Mouse (Mus musculus): ENCODE measurements around the gene Gpm6a. TPM values are rescaled to one million over a fixed set of nuclear protein-coding genes. Genes with fewer than 3 reads are reported as not detected.
A peak's percentile ranks its signal among the peaks of the same experiment; 100 is the strongest.

Gpm6a gene
- polyA plus RNA-seq, 1 experiment from 2014 or later, result 26.7 TPM

DNA sequence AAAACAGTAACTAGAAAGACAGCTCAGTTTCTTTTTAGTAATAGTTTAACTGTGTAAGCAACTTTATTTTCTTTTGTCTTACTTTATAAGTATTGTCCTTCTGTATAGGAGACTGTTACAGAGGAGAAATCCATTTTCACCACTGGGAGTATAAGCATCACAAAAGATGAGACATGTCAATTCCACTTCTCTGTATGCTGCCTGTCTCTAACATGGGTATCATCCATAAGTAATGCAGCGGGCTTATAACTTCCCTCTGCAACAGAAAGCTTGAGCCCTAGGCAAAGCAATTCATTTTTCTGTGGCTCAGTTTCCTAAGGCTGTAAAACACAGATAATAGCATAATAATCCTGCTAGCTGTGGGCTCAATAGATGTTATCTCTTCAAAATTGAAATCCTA is 62.4 kb downstream of the Gpm6a start:
- H3K27ac ChIP-seq (replicated peaks; ENCODE audit: low read depth, low read length), result no peak overlapping the region
- H3K9me3 ChIP-seq (replicated peaks; ENCODE audit: control insufficient read depth, low read length), result no peaks in the 10 kb centered on the region
- no peak for ATAC-seq (replicated peaks; ENCODE audit: insufficient number of reproducible peaks, low FRiP score, low TSS enrichment, low read depth)
- WGBS, result 73% methylated on average over 1 of the region's 1 CpGs
- H3K9ac ChIP-seq (replicated peaks; ENCODE audit: low read length), result no peak overlapping the region
- no peaks in the 10 kb centered on the region for H3K36me3 ChIP-seq (replicated peaks; ENCODE audit: control insufficient read depth, insufficient read depth, low read depth, low read length)
- no peaks in the 10 kb centered on the region for H3K27me3 ChIP-seq (ENCODE audit: control insufficient read depth, insufficient read depth, low read length)
- H3K4me1 ChIP-seq (ENCODE audit: control insufficient read depth, insufficient read depth, low read length), result no peaks in the 10 kb centered on the region
- H3K4me3 ChIP-seq (ENCODE audit: low read depth, low read length), result no peak overlapping the region
- no peak overlapping the region for H3K4me2 ChIP-seq (ENCODE audit: low read depth, low read length)
- DNase-seq (ENCODE audit: low spot score), result no peak

DNA sequence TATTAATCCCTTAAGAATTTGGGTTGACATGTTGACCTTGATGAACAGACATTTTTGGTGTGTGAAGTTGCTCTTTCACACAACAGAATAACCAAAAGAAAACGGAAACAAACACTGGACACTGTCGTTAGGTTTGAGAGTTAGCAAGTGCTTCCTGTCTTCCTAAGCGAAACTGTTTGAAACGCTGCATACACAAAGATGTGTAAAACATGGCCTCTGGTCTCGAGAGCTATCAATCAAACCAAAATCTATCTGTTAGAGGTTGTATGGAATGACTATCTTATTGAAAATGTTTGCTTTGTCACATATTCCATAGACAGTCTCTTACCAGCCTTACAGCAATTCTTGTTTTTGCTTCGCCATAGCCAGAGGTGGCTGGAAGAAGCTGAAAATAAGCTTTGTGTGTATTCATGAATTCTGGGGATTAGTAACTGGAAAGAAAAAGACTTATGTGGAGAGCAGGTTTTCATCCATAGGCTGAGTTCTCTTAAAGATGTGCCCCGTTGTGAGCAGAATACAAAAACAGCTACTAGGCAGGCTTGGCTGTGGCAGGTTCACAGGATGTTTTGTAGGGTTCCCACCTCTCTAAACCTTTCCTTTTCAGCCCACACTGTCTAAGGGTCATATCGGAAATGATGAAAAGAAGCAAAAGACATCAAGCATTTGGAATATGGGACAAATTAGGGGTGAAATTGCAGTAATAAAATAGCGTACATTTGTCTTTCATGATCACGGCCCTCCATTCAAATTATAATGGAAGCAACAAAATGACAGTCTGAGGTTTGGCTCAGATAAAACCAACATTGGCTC is 71.4 kb downstream of the Gpm6a start:
- no peak overlapping the region for H3K4me2 ChIP-seq (ENCODE audit: low read depth, low read length)
- no peaks in the 10 kb centered on the region for H3K4me1 ChIP-seq (ENCODE audit: control insufficient read depth, insufficient read depth, low read length)
- no peaks in the 10 kb centered on the region for H3K9me3 ChIP-seq (replicated peaks; ENCODE audit: control insufficient read depth, low read length)
- H3K9ac ChIP-seq (replicated peaks; ENCODE audit: low read length), result no peak overlapping the region
- H3K27me3 ChIP-seq (ENCODE audit: control insufficient read depth, insufficient read depth, low read length), result no peaks in the 10 kb centered on the region
- no peak overlapping the region for H3K27ac ChIP-seq (replicated peaks; ENCODE audit: low read depth, low read length)
- H3K36me3 ChIP-seq (replicated peaks; ENCODE audit: control insufficient read depth, insufficient read depth, low read depth, low read length), result no peaks in the 10 kb centered on the region
- WGBS, result 62% methylated on average over 10 of the region's 10 CpGs
- ATAC-seq (replicated peaks; ENCODE audit: insufficient number of reproducible peaks, low FRiP score, low TSS enrichment, low read depth), result no peak
- H3K4me3 ChIP-seq (ENCODE audit: low read depth, low read length), result no peak overlapping the region
- peak; percentile 0 for DNase-seq (ENCODE audit: low spot score)

DNA sequence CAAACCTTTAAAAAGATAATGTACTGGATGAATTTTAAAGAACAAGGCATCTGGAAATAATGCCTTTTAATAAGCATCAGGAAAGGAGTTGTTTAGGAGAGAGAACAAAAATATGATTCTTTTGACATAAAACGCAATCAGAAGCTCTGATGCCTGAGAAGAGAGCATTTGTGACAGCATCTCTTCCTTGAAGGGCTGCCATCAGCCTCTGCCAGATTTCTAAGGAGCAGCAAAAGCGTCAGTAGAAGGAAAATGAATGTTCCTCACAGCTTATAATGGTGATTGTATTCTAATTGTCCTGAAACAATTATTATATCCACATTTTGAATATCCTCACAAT is 72.0 kb downstream of the Gpm6a start:
- Histone ChIP-seq H3K4me2 (ENCODE audit: low read depth, low read length) (no peak overlapping the region), H3K9ac (replicated peaks; ENCODE audit: low read length) (no peak overlapping the region), H3K27me3 (ENCODE audit: control insufficient read depth, insufficient read depth, low read length) (no peaks in the 10 kb centered on the region), H3K36me3 (replicated peaks; ENCODE audit: control insufficient read depth, insufficient read depth, low read depth, low read length) (no peaks in the 10 kb centered on the region), H3K27ac (replicated peaks; ENCODE audit: low read depth, low read length) (no peak overlapping the region), H3K9me3 (replicated peaks; ENCODE audit: control insufficient read depth, low read length) (no peaks in the 10 kb centered on the region), H3K4me3 (ENCODE audit: low read depth, low read length) (no peak overlapping the region), H3K4me1 (ENCODE audit: control insufficient read depth, insufficient read depth, low read length) (no peaks in the 10 kb centered on the region)
- DNase-seq (ENCODE audit: low spot score) (no peak), ATAC-seq (replicated peaks; ENCODE audit: insufficient number of reproducible peaks, low FRiP score, low TSS enrichment, low read depth) (no peak)
- 67% methylated on average over 2 of the region's 2 CpGs for WGBS

DNA sequence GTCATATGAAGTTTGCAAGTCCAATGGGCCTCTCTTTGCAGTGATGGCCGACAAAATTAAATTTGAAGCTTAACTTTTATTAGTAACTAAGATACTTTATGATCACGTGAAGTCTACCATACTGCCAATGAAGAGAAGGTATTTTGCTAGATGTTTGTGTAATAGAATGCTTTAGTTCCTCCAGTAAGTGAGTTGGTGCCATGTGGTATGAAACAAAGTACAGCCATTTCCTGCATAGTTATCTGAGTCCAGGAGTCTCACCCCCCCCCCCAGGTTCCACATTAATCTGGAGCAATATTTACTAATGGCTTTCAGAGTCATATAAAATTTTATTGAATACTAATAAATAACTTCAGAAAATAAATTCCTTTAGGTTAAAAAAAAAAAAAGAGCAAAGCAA is 73.7 kb downstream of the Gpm6a start:
- Histone ChIP-seq H3K27me3 (ENCODE audit: control insufficient read depth, insufficient read depth, low read length) (no peaks in the 10 kb centered on the region), H3K4me3 (ENCODE audit: low read depth, low read length) (no peak overlapping the region), H3K4me2 (ENCODE audit: low read depth, low read length) (no peak overlapping the region), H3K9me3 (replicated peaks; ENCODE audit: control insufficient read depth, low read length) (no peaks in the 10 kb centered on the region), H3K27ac (replicated peaks; ENCODE audit: low read depth, low read length) (no peak overlapping the region), H3K4me1 (ENCODE audit: control insufficient read depth, insufficient read depth, low read length) (no peaks in the 10 kb centered on the region), H3K36me3 (replicated peaks; ENCODE audit: control insufficient read depth, insufficient read depth, low read depth, low read length) (no peaks in the 10 kb centered on the region), H3K9ac (replicated peaks; ENCODE audit: low read length) (no peak overlapping the region)
- 85% methylated on average over 2 of the region's 2 CpGs for WGBS
- DNase-seq (ENCODE audit: low spot score) (no peak), ATAC-seq (replicated peaks; ENCODE audit: insufficient number of reproducible peaks, low FRiP score, low TSS enrichment, low read depth) (no peak)

DNA sequence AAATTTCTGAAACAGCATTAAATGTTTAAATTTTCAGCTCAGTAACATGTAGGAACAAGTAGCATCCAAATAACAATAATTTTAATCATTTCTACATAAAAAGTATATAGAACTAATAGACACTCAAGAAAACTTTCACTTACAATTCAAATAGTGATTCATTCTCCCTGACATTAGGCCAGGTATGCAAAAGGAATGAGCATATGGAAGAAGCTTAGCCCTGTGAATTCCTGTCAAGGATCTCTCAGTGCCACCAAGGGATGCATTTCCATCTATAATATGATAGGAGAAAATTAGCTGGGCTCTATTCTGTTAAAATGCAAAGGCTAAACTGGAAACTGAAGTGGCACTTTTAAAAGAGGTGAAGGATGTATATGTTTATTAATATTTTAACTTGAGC is 76.5 kb downstream of the Gpm6a start:
- Histone ChIP-seq H3K27ac (replicated peaks; ENCODE audit: low read depth, low read length) (no peak overlapping the region), H3K36me3 (replicated peaks; ENCODE audit: control insufficient read depth, insufficient read depth, low read depth, low read length) (no peaks in the 10 kb centered on the region), H3K4me3 (ENCODE audit: low read depth, low read length) (no peak overlapping the region), H3K9ac (replicated peaks; ENCODE audit: low read length) (no peak overlapping the region), H3K4me1 (ENCODE audit: control insufficient read depth, insufficient read depth, low read length) (no peaks in the 10 kb centered on the region), H3K4me2 (ENCODE audit: low read depth, low read length) (no peak overlapping the region), H3K27me3 (ENCODE audit: control insufficient read depth, insufficient read depth, low read length) (no peaks in the 10 kb centered on the region), H3K9me3 (replicated peaks; ENCODE audit: control insufficient read depth, low read length) (no peaks in the 10 kb centered on the region)
- ATAC-seq (replicated peaks; ENCODE audit: insufficient number of reproducible peaks, low FRiP score, low TSS enrichment, low read depth) (no peak), DNase-seq (ENCODE audit: low spot score) (no peak)

DNA sequence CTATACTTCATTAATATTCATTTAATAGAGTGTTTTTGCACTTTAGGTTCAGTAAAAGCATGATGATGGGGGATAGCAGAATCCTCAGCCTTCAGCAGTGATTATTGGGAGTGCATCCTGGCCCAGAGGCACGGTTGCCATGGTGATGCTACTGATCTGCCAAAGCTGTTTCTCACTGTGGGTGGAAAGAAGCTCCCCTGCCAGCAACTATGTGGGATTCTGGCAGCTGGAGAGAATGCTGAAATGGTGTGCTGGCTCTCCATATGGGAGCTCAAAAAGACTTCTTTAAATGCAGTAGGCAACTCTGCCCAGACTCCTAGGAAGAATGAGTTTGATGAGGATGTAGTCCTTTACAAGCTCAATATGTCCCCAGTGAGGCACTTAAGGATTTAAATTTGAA is 79.7 kb downstream of the Gpm6a start:
- Histone ChIP-seq H3K4me3 (ENCODE audit: low read depth, low read length) (no peak overlapping the region), H3K36me3 (replicated peaks; ENCODE audit: control insufficient read depth, insufficient read depth, low read depth, low read length) (no peaks in the 10 kb centered on the region), H3K27me3 (ENCODE audit: control insufficient read depth, insufficient read depth, low read length) (no peaks in the 10 kb centered on the region), H3K9ac (replicated peaks; ENCODE audit: low read length) (no peak overlapping the region), H3K27ac (replicated peaks; ENCODE audit: low read depth, low read length) (no peak overlapping the region), H3K4me2 (ENCODE audit: low read depth, low read length) (no peak overlapping the region), H3K4me1 (ENCODE audit: control insufficient read depth, insufficient read depth, low read length) (no peaks in the 10 kb centered on the region), H3K9me3 (replicated peaks; ENCODE audit: control insufficient read depth, low read length) (no peaks in the 10 kb centered on the region)
- ATAC-seq (replicated peaks; ENCODE audit: insufficient number of reproducible peaks, low FRiP score, low TSS enrichment, low read depth) (peak; percentile 70; the same call in 1 of the 2 replicates), DNase-seq (ENCODE audit: low spot score) (peak; percentile 50)
- 12% methylated on average over 1 of the region's 1 CpGs for WGBS

DNA sequence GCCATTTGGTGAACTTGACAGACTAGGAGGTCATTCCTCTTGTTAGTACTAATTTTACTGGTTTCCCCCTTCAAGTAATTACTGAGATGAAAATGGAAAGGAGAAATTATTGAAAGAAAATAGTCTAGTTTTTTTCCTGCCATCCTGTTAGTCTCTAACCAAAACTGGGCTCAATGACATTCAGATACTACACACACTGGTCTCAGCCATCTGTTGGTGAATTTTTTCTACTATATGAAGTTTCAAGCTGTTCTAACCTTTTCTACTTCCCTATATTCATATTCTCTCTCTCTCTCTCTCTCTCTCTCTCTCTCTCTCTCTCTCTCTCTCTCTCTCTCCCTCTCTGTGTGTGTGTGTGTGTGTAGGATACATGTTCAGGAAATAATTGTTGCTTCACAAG is 80.8 kb downstream of the Gpm6a start:
- H3K4me3 ChIP-seq (ENCODE audit: low read depth, low read length), result no peak overlapping the region
- DNase-seq (ENCODE audit: low spot score) (no peak), ATAC-seq (replicated peaks; ENCODE audit: insufficient number of reproducible peaks, low FRiP score, low TSS enrichment, low read depth) (no peak)
- no peaks in the 10 kb centered on the region for H3K4me1 ChIP-seq (ENCODE audit: control insufficient read depth, insufficient read depth, low read length)
- no peaks in the 10 kb centered on the region for H3K36me3 ChIP-seq (replicated peaks; ENCODE audit: control insufficient read depth, insufficient read depth, low read depth, low read length)
- H3K9me3 ChIP-seq (replicated peaks; ENCODE audit: control insufficient read depth, low read length), result no peaks in the 10 kb centered on the region
- no peak overlapping the region for H3K9ac ChIP-seq (replicated peaks; ENCODE audit: low read length)
- H3K4me2 ChIP-seq (ENCODE audit: low read depth, low read length), result no peak overlapping the region
- no peak overlapping the region for H3K27ac ChIP-seq (replicated peaks; ENCODE audit: low read depth, low read length)
- no peaks in the 10 kb centered on the region for H3K27me3 ChIP-seq (ENCODE audit: control insufficient read depth, insufficient read depth, low read length)

DNA sequence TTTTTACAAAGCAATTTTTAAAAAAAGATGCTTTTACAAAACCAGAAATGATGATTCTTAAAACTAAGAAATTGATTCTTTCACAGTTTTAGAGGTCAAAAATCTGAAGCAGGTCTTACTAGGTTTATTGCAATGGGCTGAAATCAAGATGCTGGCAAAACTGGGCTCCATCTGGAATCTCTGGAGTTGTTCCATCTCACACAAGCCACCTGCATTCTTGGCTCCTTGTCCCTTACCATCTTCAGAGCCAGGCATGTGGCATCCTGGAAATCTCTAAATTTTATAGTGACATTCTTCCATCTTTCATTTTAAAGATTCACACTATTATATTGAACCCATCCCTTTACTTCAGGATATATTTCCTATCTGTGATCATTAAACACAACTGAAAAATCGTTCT is 88.3 kb downstream of the Gpm6a start:
- no peak for ATAC-seq (replicated peaks; ENCODE audit: insufficient number of reproducible peaks, low FRiP score, low TSS enrichment, low read depth)

More for the DNA sequence above, 88.3 kb downstream of the Gpm6a start:
- H3K27ac ChIP-seq (replicated peaks; ENCODE audit: low read depth, low read length), result no peak overlapping the region
- WGBS, result 70% methylated on average over 1 of the region's 1 CpGs
- DNase-seq (ENCODE audit: low spot score), result no peak
- H3K36me3 ChIP-seq (replicated peaks; ENCODE audit: control insufficient read depth, insufficient read depth, low read depth, low read length), result no peaks in the 10 kb centered on the region
- no peak overlapping the region for H3K9ac ChIP-seq (replicated peaks; ENCODE audit: low read length)
- no peak overlapping the region for H3K4me3 ChIP-seq (ENCODE audit: low read depth, low read length)
- H3K27me3 ChIP-seq (ENCODE audit: control insufficient read depth, insufficient read depth, low read length), result no peaks in the 10 kb centered on the region
- no peaks in the 10 kb centered on the region for H3K9me3 ChIP-seq (replicated peaks; ENCODE audit: control insufficient read depth, low read length)
- no peak overlapping the region for H3K4me2 ChIP-seq (ENCODE audit: low read depth, low read length)
- H3K4me1 ChIP-seq (ENCODE audit: control insufficient read depth, insufficient read depth, low read length), result no peaks in the 10 kb centered on the region
